Mouse (Mus musculus) liver, embryonic 13.5 days (tissue): ENCODE results near the gene Alyref. TPM values are rescaled to one million over a fixed set of nuclear protein-coding genes. Genes with fewer than 3 reads are reported as not detected.

Source experiments
- ATAC-seq: fragments of 200-750 bp; cut with Nextera tagmentation; 2 replicates; pipeline ENCODE4 v1.8.0; 2017; ENCODE audit warnings: low read depth, mild to moderate bottlenecking, moderate number of reproducible peaks, moderate library complexity
- DNase-seq: peaks from one replicate; pipeline ENCODE4 v3.0.0; 2022
- H3K27ac ChIP-seq: fragments of 300-500 bp; sonication (generic); 2 replicates; pipeline ENCODE4 v1.5.1; 2015; ENCODE audit warnings: moderate library complexity, mild to moderate bottlenecking, inconsistent platforms
- H3K27me3 ChIP-seq: fragments of 300-500 bp; sonication (generic); 2 replicates; pipeline ENCODE4 v1.6.1; 2015; ENCODE audit warnings: mild to moderate bottlenecking, inconsistent platforms
- H3K36me3 ChIP-seq: fragments of 300-500 bp; sonication (generic); 2 replicates; pipeline ENCODE4 v1.6.1; 2015; ENCODE audit warnings: mild to moderate bottlenecking, inconsistent platforms
- H3K4me1 ChIP-seq: fragments of 300-500 bp; sonication (generic); replicated peaks from 2 replicates; pipeline ENCODE4 v1.6.1; 2015; ENCODE audit warnings: inconsistent platforms
- H3K4me2 ChIP-seq: fragments of 300-500 bp; sonication (generic); 2 replicates; pipeline ENCODE4 v1.6.1; 2015; ENCODE audit warnings: inconsistent platforms, mild to moderate bottlenecking, moderate library complexity
- H3K4me3 ChIP-seq: fragments of 300-500 bp; sonication (generic); replicated peaks from 2 replicates; pipeline ENCODE4 v1.5.1; 2015; ENCODE audit warnings: mild to moderate bottlenecking, inconsistent platforms
- H3K9ac ChIP-seq: fragments of 300-500 bp; sonication (generic); 2 replicates; pipeline ENCODE4 v1.6.1; 2015; ENCODE audit warnings: mild to moderate bottlenecking, inconsistent platforms
- H3K9me3 ChIP-seq: fragments of 300-500 bp; sonication (generic); replicated peaks from 2 replicates; pipeline ENCODE4 v1.6.1; 2016; ENCODE audit warnings: inconsistent platforms
- WGBS: fragments of 180-500 bp; shearing (Covaris S2); methylation state at CpG from one replicate; pipeline ENCODE4 v1.1.7; 2015; ENCODE audit not compliant: insufficient replicate concordance; 5-methylcytosine and 5-hydroxymethylcytosine counted together
- polyA plus RNA-seq: library from polyadenylated mRNA; unstranded; fragments of >200 nt; fragmentation: Nextera tagmentation; extraction: Ambion mirVana; gene quantifications from 2 replicates; pipeline ENCODE4 v1.2.1, GENCODE M21; 2015

Gene Alyref
- polyA plus RNA-seq, 1 experiment from 2014 or later = 379 TPM

- Histone ChIP-seq H3K27me3 (no peaks in the 10 kb centered on the region), H3K27ac (peak overlapping the region; percentile 97), H3K4me3 (peak overlapping the region; percentile 100), H3K9ac (peak overlapping the region; percentile 99), H3K9me3 (no peaks in the 10 kb centered on the region), H3K36me3 (peaks cover 76% of the 10 kb centered on the region), H3K4me1 (peaks cover 66% of the 10 kb centered on the region), H3K4me2 (peak overlapping the region; percentile 94)
- ATAC-seq (peak; percentile 66), DNase-seq (peak; percentile 77)
- WGBS = under 1% methylated on average over 53 of the region's 53 CpGs
Observed at GRCm38 (mm10) chr11:120624680-120625111, 26.5 kb upstream of the Alyref start.

DNA sequence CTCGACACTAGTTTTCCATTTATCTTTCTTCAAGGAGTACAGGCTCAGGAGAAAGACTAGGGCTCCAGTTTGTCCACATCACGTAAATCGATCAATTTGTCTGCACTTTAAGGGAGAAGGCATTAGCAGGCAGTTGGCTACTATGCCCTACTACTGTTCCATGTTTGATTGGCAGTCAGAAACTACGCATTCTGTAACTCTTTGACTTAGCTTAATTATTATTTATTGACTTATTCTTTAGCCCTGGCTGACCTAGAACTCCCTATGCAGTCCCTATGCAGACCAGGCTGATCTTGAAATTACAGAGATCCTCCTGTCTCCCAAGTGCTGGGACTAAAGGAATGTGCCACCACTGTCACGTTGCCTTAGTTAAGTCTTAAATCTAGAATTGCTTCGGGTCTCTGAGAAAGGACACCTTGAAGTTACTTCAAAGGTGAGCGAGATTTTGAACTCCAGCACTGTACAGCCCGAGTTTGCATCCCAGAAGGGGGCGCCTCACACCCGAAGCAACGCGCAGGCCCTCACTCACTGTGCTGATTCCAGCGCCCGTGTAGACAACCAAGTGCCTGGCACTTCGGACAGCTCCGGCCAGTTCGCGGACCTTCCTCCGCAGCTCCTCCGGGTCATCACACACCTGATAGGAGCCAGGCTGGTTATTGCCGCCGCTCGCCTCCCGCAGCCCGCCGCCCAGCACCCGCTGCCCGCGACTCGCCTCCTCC, 26.0 kb upstream of the Alyref start:
- Histone ChIP-seq H3K4me1 (peaks cover 60% of the 10 kb centered on the region), H3K9ac (peak overlapping the region; percentile 99), H3K4me3 (peak overlapping the region; percentile 100), H3K36me3 (peaks cover 75% of the 10 kb centered on the region), H3K4me2 (peak overlapping the region; percentile 94), H3K27ac (peak overlapping the region; percentile 97), H3K27me3 (no peaks in the 10 kb centered on the region), H3K9me3 (no peaks in the 10 kb centered on the region)
- ATAC-seq (peak; percentile 81), DNase-seq (peak; percentile 70)
- 10% methylated on average over 30 of the region's 30 CpGs for WGBS

DNA sequence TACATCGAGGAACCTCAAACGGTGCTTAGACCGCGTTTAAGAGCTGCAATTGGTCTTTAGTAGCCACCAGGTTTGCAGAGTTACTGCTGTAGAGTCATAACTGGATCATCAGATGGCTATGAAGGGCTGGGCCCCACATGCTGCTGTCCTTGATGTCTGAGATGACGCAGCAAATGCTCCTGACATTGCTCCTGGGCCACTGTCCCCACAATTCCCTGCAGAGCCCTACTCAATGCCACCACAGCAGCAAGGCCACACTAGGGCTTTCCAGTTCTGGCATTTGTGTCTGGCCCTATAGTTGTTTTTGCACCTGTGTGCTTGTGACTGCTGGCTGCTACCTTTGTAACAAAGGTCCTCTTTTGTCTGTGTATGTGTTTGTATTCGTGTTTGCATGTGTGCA, 24.6 kb upstream of the Alyref start:
- Histone ChIP-seq H3K36me3 (peaks cover 77% of the 10 kb centered on the region), H3K9me3 (no peaks in the 10 kb centered on the region), H3K27ac (no peak overlapping the region), H3K27me3 (no peaks in the 10 kb centered on the region), H3K4me1 (peaks cover 58% of the 10 kb centered on the region), H3K4me2 (peak overlapping the region; percentile 94; the same call in 1 of the 2 replicates), H3K9ac (0 out of 2 replicates have a peak overlapping the region, but pooled peaks have one; percentile 99), H3K4me3 (no peak overlapping the region)
- WGBS = 90% methylated on average over 6 of the region's 6 CpGs
- ATAC-seq = no peak
- no peak for DNase-seq

- Histone ChIP-seq H3K27me3 (no peaks in the 10 kb centered on the region), H3K4me1 (peaks cover 53% of the 10 kb centered on the region), H3K9me3 (no peaks in the 10 kb centered on the region), H3K27ac (no peak overlapping the region), H3K36me3 (peaks cover 66% of the 10 kb centered on the region), H3K4me2 (no peak overlapping the region), H3K9ac (no peak overlapping the region), H3K4me3 (no peak overlapping the region)
- WGBS = 91% methylated on average over 14 of the region's 14 CpGs
- DNase-seq (no peak), ATAC-seq (no peak)
Observed at GRCm38 (mm10) chr11:120620195-120620594, 22.0 kb upstream of the Alyref start.

DNA sequence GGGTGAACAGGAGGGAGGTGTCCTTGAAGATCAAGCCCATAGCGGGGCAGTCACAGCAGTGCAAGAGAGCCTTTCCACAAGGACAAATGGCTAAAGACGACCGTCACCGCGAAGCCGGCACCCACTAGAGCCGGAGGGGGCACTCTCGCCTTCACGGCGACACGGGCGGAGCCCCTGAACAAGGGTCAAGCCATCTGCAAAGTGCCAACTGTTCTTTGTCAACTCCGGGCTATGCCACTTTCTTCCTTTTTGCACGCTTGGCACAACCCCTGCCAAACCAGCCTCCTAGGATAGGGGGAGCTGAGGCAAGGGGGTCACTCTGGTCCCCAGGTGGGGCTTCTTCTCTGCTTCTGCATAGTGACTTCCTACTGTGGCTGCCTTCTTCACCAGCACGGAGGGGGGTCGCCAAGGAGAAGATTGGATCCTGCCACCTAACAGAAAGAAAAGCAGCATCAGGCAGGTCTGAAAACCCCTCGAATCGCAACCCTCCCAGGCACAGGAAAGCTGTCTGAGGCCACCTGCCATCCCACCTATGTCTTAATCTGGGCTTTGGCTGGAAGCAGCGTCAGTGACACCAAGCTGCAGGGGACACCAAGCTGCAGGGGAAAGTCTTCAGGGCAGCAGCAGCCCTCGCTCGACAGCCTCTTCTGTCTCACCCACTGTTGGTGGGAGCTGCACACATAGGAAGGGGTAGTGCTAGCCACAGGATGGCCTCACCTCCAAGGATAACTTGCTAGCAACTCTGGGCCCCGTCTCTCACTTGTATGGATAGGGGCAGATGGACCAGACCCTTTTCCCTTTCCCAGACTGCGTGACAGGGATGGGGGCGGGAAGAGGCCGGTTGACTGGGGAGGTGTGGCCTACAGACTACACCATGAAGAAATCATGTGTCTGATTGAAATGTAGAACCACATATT, 20.7 kb upstream of the Alyref start:
- Histone ChIP-seq H3K9ac (peak overlapping the region; percentile 88; the same call in 1 of the 2 replicates), H3K36me3 (peaks cover 79% of the 10 kb centered on the region), H3K4me2 (peak overlapping the region; percentile 90), H3K9me3 (no peaks in the 10 kb centered on the region), H3K4me3 (peak overlapping the region; percentile 80; the same call in 1 of the 2 replicates), H3K27me3 (no peaks in the 10 kb centered on the region), H3K4me1 (peaks cover 49% of the 10 kb centered on the region), H3K27ac (peak overlapping the region; percentile 89)
- 91% methylated on average over 25 of the region's 25 CpGs for WGBS
- no peak for DNase-seq
- ATAC-seq = no peak

- peaks cover 42% of the 10 kb centered on the region for H3K4me1 ChIP-seq
- H3K36me3 ChIP-seq = peaks cover 80% of the 10 kb centered on the region
Observed at GRCm38 (mm10) chr11:120617519-120618112, 19.5 kb upstream of the Alyref start, which contains the start of gene Pcyt2. Pcyt2 (minus strand) TSS chr11:120617936.

DNA sequence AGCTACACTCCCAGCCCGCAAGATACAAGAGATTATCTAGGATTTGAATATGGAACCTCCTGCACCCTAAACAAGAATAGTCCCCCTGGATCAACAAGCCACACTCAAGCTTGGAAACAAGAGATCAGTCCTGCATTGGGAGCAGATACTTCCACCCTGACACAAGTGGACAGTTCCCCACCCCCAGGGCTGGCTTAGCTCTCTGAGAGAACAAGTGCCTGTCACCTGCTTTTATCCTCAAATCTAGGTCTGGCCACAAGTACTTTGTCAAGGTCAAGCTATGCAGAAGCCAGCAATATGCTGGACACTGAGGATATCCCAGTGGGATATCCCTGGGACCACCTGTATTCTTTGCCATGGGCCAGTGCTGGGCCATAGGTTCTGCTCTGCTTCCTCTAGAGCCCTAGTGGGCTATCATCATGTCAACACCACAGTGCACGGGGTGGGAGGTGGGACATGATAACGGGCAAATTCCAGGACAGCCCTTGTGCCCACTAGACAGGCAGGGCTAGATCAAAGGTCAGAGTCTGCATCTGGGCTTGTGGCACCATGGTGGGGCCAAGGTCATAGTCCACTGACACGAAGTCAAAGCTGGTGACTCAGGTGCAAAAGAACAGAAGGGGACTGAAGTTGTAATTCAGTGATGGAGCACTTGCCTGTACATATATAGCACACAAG, 18.6 kb upstream of the Alyref start:
- peaks cover 39% of the 10 kb centered on the region for H3K4me1 ChIP-seq
- H3K27me3 ChIP-seq = no peaks in the 10 kb centered on the region
- peaks cover 80% of the 10 kb centered on the region for H3K36me3 ChIP-seq
- 32% methylated on average over 4 of the region's 4 CpGs for WGBS
- H3K9ac ChIP-seq = peak overlapping the region; percentile 88
- no peak for DNase-seq
- H3K4me2 ChIP-seq = peak overlapping the region; percentile 90
- H3K27ac ChIP-seq = peak overlapping the region; percentile 89
- H3K9me3 ChIP-seq = no peaks in the 10 kb centered on the region
- 0 out of 2 replicates have a peak, but pooled peaks have one; percentile 17 for ATAC-seq
- peak overlapping the region; percentile 80 for H3K4me3 ChIP-seq

More at GRCm38 (mm10) chr11:120617519-120618112, 19.5 kb upstream of the Alyref start, which contains the start of gene Pcyt2:
- DNase-seq = peak; percentile 93
- WGBS = under 1% methylated on average over 56 of the region's 56 CpGs
- Histone ChIP-seq H3K27me3 (no peaks in the 10 kb centered on the region), H3K4me2 (peak within 1 kb of the TSS; percentile 90), H3K4me3 (peak within 1 kb of the TSS; percentile 80), H3K9ac (peak within 1 kb of the TSS; percentile 88), H3K9me3 (no peaks in the 10 kb centered on the region), H3K27ac (peak within 1 kb of the TSS; percentile 89)
- ATAC-seq = peak; percentile 93

DNA sequence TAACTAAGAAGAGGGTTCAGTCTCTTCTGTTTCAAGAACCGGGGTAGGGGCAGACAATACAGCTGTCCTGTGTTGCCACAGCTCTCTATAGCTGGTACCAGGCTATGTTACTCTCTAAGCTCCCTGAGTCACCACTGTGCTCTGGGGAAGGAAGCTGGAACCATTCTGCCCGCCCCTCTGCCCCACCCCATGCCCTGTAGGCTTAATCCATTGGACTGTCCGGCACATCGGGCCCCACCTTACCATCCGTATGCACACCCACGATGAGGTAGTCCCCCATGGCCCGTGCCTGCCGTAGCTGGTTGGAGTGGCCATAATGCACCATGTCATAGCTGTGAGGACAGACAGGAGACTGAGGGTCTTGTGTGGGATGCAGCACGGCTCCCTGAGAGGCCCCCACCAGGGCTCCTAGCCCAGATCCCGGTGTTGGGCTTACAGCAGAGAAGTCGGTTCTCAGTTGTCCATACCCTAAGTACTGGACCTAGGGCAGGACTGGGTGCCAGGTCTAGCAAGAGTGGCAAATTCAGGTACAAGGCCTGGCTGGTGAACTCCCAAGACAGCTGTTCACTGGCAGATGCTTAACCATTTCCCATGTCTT, 17.5 kb upstream of the Alyref start:
- WGBS = 79% methylated on average over 11 of the region's 11 CpGs
- ATAC-seq = no peak

DNA sequence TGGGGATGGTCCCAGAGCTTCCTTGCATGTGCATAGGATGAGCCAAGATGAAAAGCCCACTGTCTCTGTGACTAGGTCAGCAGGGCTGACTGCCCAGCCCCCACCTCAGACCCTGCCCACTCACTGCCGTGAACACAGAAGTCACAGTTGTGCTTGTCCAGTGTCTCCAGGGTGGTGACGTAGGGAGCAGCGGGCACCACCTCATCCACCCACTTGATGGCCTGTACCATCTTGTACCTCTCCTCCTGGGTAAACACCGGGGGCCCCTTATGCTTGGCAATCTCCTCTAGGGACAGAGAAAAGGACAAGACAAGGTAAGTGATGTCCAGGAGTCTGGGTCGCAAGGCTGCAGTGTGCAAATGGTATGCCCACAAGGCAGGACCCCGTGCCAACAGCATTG, 17.0 kb upstream of the Alyref start:
- Histone ChIP-seq H3K36me3 (peaks cover 80% of the 10 kb centered on the region), H3K4me3 (peak overlapping the region; percentile 19; the same call in 1 of the 2 replicates), H3K4me2 (peak overlapping the region; percentile 90), H3K9ac (peak overlapping the region; percentile 88; the same call in 1 of the 2 replicates), H3K27me3 (no peaks in the 10 kb centered on the region), H3K9me3 (no peaks in the 10 kb centered on the region), H3K4me1 (peaks cover 39% of the 10 kb centered on the region), H3K27ac (no peak overlapping the region)
- ATAC-seq (no peak), DNase-seq (no peak)
- 96% methylated on average over 6 of the region's 6 CpGs for WGBS

More for the DNA sequence above, 17.5 kb upstream of the Alyref start:
- peaks cover 39% of the 10 kb centered on the region for H3K4me1 ChIP-seq
- H3K9ac ChIP-seq = peak overlapping the region; percentile 88; the same call in 1 of the 2 replicates
- H3K4me3 ChIP-seq = peak overlapping the region; percentile 19; the same call in 1 of the 2 replicates
- H3K27ac ChIP-seq = peak overlapping the region; percentile 32; the same call in 1 of the 2 replicates
- H3K4me2 ChIP-seq = peak overlapping the region; percentile 90
- H3K36me3 ChIP-seq = peaks cover 80% of the 10 kb centered on the region
- DNase-seq = no peak
- no peaks in the 10 kb centered on the region for H3K27me3 ChIP-seq
- no peaks in the 10 kb centered on the region for H3K9me3 ChIP-seq

DNA sequence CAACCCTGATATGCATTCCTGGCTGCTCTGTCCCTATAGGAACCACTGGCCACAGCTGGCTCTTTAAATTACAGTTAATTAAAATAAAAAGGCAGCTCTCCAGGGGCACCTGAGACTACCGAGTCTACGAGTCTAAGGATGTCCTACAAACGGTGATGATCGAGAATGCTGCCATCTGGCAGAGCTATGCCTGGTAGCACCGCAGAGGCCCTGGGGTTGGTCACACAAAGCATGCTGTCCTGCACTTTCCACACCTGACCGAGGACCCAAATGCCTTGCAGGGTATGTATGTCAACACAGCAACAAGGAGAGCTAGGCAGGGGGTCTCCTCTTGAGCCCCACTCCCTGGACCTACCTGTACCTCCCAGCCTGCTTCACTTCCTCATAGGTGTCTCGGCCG, 15.8 kb upstream of the Alyref start:
- H3K4me2 ChIP-seq = no peak overlapping the region
- ATAC-seq = no peak
- no peak overlapping the region for H3K9ac ChIP-seq
- H3K4me3 ChIP-seq = no peak overlapping the region
- peaks cover 49% of the 10 kb centered on the region for H3K4me1 ChIP-seq
- 81% methylated on average over 8 of the region's 8 CpGs for WGBS
- DNase-seq = no peak
- H3K36me3 ChIP-seq = peaks cover 75% of the 10 kb centered on the region
- peak overlapping the region; percentile 18; the same call in 1 of the 2 replicates for H3K27ac ChIP-seq
- H3K27me3 ChIP-seq = peaks cover 3% of the 10 kb centered on the region
- no peaks in the 10 kb centered on the region for H3K9me3 ChIP-seq
